Mouse (Mus musculus) stomach, embryonic 15.5 days (tissue): ENCODE measurements around the gene Kif3b. TPM values are rescaled to one million over a fixed set of nuclear protein-coding genes. Genes with fewer than 3 reads are reported as not detected.
"Not testable (repeated sequence)": the region's sequence is repeated elsewhere in the genome, so short reads cannot be mapped to it uniquely, and the experiment has no call there.

Experiments used
- ATAC-seq: fragments of 200-750 bp; cut with Nextera tagmentation; 2 replicates; pipeline ENCODE4 v1.8.0; 2017; ENCODE audit warnings: low read depth, moderate number of reproducible peaks, moderate TSS enrichment; ENCODE audit not compliant: insufficient read depth, low FRiP score
- H3K27ac ChIP-seq: fragments of 300-500 bp; sonication (generic); 2 replicates; pipeline ENCODE4 v1.5.1; 2015; ENCODE audit warnings: mild to moderate bottlenecking, inconsistent platforms
- H3K27me3 ChIP-seq: fragments of 300-500 bp; sonication (generic); replicated peaks from 2 replicates; pipeline ENCODE4 v1.6.1; 2015; ENCODE audit warnings: inconsistent platforms
- H3K36me3 ChIP-seq: fragments of 300-500 bp; sonication (generic); 2 replicates; pipeline ENCODE4 v1.6.1; 2015; ENCODE audit warnings: inconsistent platforms
- H3K4me1 ChIP-seq: fragments of 300-500 bp; sonication (generic); 2 replicates; pipeline ENCODE4 v1.6.1; 2015; ENCODE audit warnings: inconsistent platforms
- H3K4me2 ChIP-seq: fragments of 300-500 bp; sonication (generic); 2 replicates; pipeline ENCODE4 v1.6.1; 2015; ENCODE audit warnings: mild to moderate bottlenecking, inconsistent platforms
- H3K4me3 ChIP-seq: fragments of 300-500 bp; sonication (generic); replicated peaks from 2 replicates; pipeline ENCODE4 v1.5.1; 2015; ENCODE audit warnings: inconsistent platforms
- H3K9ac ChIP-seq: fragments of 300-500 bp; sonication (generic); 2 replicates; pipeline ENCODE4 v1.6.1; 2015; ENCODE audit warnings: inconsistent platforms
- H3K9me3 ChIP-seq: fragments of 300-500 bp; sonication (generic); 2 replicates; pipeline ENCODE4 v1.6.1; 2016; ENCODE audit warnings: inconsistent platforms
- WGBS: fragments of 180-500 bp; shearing (Covaris S2); methylation state at CpG from one replicate; pipeline ENCODE4 v1.1.7; 2015; 5-methylcytosine and 5-hydroxymethylcytosine counted together
- polyA plus RNA-seq: library from polyadenylated mRNA; unstranded; fragments of >200 nt; fragmentation: Nextera tagmentation; extraction: Ambion mirVana; gene quantifications from 2 replicates; pipeline ENCODE4 v1.2.1, GENCODE M21; 2015

Kif3b gene
- polyA plus RNA-seq, 1 experiment from 2014 or later = 6.3 TPM

DNA sequence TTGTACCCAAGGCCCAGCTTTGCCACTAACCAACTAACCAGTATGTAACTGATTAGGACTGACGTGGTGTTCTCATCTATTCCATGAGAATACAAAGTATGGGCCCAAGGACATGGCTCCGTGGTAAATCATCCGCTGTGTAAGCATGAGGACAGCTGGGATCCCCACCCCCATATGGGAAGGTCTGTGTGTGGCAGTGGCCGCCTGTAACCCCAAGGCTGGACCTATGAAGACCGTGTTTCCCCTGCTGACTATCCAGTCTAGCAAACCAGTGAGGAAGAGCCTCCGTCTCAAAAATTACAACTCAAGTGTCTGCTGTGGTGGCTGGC lies 16.3 kb upstream of the Kif3b start:
- WGBS = 66% methylated on average over 6 of the region's 6 CpGs
- no peak overlapping the region for H3K4me2 ChIP-seq
- H3K27me3 ChIP-seq = no peaks in the 10 kb centered on the region
- H3K36me3 ChIP-seq = no peaks in the 10 kb centered on the region
- 0 out of 2 replicates have a peak, but pooled peaks cover 5% of the 10 kb centered on the region for H3K4me1 ChIP-seq
- H3K9me3 ChIP-seq = no peaks in the 10 kb centered on the region
- no peak overlapping the region; the same call in 1 of the 2 replicates for H3K27ac ChIP-seq
- ATAC-seq = peak; percentile 63
- H3K4me3 ChIP-seq = no peak overlapping the region
- no peak overlapping the region for H3K9ac ChIP-seq

DNA sequence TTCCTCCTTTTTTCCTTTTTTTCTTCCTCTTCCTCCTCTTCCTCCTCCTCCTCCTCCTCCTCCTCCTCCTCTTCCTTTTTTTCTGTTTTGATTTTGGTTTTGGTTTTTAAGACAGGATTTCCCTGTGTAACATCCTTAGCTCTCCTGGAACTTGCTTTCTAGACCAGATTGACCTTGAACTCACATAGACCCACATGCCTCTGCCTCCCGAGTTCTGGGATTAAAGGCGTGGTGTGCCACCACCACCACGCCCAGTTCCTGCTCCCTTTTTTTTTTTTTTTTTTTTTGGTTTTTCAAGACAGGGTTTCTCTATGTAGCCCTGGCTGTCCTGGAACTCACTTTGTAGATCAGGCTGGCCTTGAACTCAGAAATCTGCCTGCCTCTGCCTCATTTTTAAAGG lies 15.6 kb upstream of the Kif3b start:
- H3K27me3 ChIP-seq, H3K4me3 ChIP-seq, H3K36me3 ChIP-seq, H3K4me2 ChIP-seq, H3K9me3 ChIP-seq, H3K9ac ChIP-seq, H3K4me1 ChIP-seq, H3K27ac ChIP-seq, ATAC-seq: not testable (repeated sequence)
- 80% methylated on average over 3 of the region's 3 CpGs for WGBS

DNA sequence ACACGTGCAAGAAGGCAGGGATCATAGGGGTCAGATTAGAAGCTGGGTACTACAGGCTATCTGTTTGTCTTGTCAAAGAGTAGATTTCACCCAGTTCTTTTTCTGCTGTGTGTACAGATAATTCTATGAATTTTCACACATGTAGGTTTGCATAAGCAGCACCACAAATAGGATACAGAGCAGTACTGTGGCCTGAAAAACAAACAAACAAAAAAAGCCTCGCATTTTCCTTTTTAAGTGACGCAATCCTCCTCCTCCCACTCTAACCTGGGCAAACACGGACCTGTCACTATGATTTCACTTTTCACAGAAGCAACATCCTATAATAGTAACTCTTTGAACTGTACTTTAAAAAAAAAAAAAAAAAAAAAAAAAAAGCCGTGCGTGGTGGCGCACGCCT lies 14.8 kb upstream of the Kif3b start:
- Histone ChIP-seq H3K4me3 (no peak overlapping the region), H3K4me1 (0 out of 2 replicates have a peak, but pooled peaks cover 4% of the 10 kb centered on the region), H3K4me2 (no peak overlapping the region), H3K36me3 (no peaks in the 10 kb centered on the region), H3K27me3 (no peaks in the 10 kb centered on the region), H3K27ac (no peak overlapping the region), H3K9ac (no peak overlapping the region), H3K9me3 (no peaks in the 10 kb centered on the region)
- 89% methylated on average over 8 of the region's 8 CpGs for WGBS
- no peak for ATAC-seq

DNA sequence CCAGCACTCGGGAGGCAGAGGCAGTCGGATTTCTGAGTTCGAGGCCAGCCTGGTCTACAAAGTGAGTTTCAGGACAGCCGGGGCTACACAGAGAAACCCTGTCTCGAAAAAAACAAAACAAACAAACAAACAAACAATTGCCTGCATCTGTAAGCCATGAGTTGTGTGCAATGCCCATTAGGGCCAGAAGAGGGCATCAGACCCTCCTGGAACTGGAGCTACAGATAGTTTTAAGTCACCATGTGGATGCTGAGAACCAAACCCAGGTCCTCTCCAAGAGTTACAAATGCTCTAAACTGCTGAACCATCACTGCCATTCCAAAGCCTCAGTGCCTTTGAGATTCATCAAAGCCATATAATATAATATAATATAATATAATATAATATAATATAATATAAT lies 14.4 kb upstream of the Kif3b start:
- not testable (repeated sequence) for H3K27ac ChIP-seq, ATAC-seq, H3K9me3 ChIP-seq, H3K36me3 ChIP-seq, H3K4me2 ChIP-seq, H3K4me1 ChIP-seq, H3K9ac ChIP-seq, H3K27me3 ChIP-seq, H3K4me3 ChIP-seq
- 87% methylated on average over 5 of the region's 5 CpGs for WGBS

DNA sequence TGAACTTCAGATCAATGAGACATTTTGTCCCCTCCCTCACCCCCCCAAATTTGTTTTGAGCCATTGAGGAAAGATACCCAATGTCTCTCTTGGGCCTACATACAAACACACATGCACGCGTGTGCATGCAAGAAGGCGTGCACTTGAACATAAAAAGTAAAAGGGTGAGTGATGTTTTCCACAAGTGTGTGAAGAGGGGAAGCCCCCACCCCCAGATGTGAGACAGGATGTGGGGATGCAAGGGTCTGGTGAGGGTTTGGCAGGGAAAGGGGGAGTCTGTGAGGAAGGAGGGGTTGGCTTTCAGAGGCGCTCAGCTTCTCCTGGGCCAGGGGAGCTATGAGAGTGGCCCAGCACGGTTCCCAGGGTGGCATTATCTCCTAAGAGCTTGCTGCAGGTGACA lies 12.9 kb upstream of the Kif3b start:
- H3K9me3 ChIP-seq = no peaks in the 10 kb centered on the region
- no peaks in the 10 kb centered on the region for H3K36me3 ChIP-seq
- no peak for ATAC-seq
- H3K4me1 ChIP-seq = 0 out of 2 replicates have a peak, but pooled peaks cover 4% of the 10 kb centered on the region
- no peaks in the 10 kb centered on the region for H3K27me3 ChIP-seq
- H3K4me3 ChIP-seq = no peak overlapping the region
- H3K27ac ChIP-seq = no peak overlapping the region
- H3K9ac ChIP-seq = no peak overlapping the region
- 85% methylated on average over 5 of the region's 5 CpGs for WGBS
- no peak overlapping the region for H3K4me2 ChIP-seq

- no peak overlapping the region for H3K9ac ChIP-seq
- no peak for ATAC-seq
- H3K27me3 ChIP-seq = no peaks in the 10 kb centered on the region
- no peaks in the 10 kb centered on the region for H3K36me3 ChIP-seq
- no peaks in the 10 kb centered on the region for H3K4me1 ChIP-seq
- no peak overlapping the region for H3K27ac ChIP-seq
- WGBS = 86% methylated on average over 6 of the region's 6 CpGs
- H3K4me3 ChIP-seq = no peak overlapping the region
- H3K9me3 ChIP-seq = no peaks in the 10 kb centered on the region
- H3K4me2 ChIP-seq = no peak overlapping the region
These were observed 7.3 kb upstream of the Kif3b start for GRCm38 (mm10) chr2:153283919-153284318.

- Histone ChIP-seq H3K4me3 (no peak overlapping the region), H3K9me3 (no peaks in the 10 kb centered on the region), H3K27me3 (no peaks in the 10 kb centered on the region), H3K36me3 (no peaks in the 10 kb centered on the region), H3K27ac (no peak overlapping the region), H3K4me1 (peaks cover 3% of the 10 kb centered on the region; the same call in 1 of the 2 replicates), H3K4me2 (no peak overlapping the region), H3K9ac (no peak overlapping the region)
- no peak for ATAC-seq
- WGBS = 84% methylated on average over 4 of the region's 4 CpGs
These were observed 4.7 kb upstream of the Kif3b start for GRCm38 (mm10) chr2:153286524-153286923.

GRCm38 (mm10) chr2:153287835-153288234 lies 3.4 kb upstream of the Kif3b start:
- Histone ChIP-seq H3K4me3 (no peak overlapping the region), H3K27ac (no peak overlapping the region), H3K9me3 (no peaks in the 10 kb centered on the region), H3K9ac (no peak overlapping the region), H3K36me3 (no peaks in the 10 kb centered on the region), H3K27me3 (no peaks in the 10 kb centered on the region), H3K4me1 (peaks cover 8% of the 10 kb centered on the region), H3K4me2 (no peak overlapping the region)
- ATAC-seq = no peak
- 36% methylated on average over 6 of the region's 6 CpGs for WGBS

DNA sequence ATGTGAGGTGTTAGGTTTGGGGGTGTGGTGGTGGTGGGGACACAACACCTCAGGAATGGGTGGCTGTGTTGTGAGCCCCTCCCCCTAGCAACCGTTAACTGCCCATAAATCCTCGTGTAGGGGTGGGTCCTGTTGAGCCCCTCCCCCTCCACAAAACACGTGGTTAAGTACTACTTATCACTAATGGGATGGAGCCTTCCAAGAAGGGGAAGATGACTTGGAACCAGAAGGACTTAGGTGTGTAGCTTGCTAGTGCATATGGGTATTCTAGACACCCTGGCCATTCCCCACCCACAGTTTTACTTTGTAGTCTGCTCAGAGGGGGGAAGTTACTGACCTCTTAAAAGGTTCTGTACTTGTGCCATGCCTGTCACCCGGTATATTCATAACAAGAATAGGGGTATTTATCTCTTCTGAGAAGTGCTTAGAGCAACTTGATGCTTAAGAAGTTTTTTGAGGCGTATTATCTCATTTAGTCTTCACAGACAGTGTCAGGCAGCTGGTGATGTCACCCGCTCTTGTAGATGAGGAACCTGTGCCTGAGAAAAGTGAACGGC lies 1.2 kb downstream of the Kif3b start:
- H3K4me2 ChIP-seq = peak overlapping the region; percentile 78
- H3K36me3 ChIP-seq = no peaks in the 10 kb centered on the region
- peak overlapping the region; percentile 86 for H3K4me3 ChIP-seq
- peak; percentile 28 for ATAC-seq
- WGBS = 42% methylated on average over 7 of the region's 7 CpGs
- H3K27me3 ChIP-seq = no peaks in the 10 kb centered on the region
- H3K27ac ChIP-seq = no peak overlapping the region
- peaks cover 8% of the 10 kb centered on the region for H3K4me1 ChIP-seq
- H3K9ac ChIP-seq = no peak overlapping the region
- no peaks in the 10 kb centered on the region for H3K9me3 ChIP-seq

GRCm38 (mm10) chr2:153295196-153295595 lies 4.0 kb downstream of the Kif3b start:
- Histone ChIP-seq H3K4me1 (peaks cover 8% of the 10 kb centered on the region), H3K9ac (no peak overlapping the region), H3K4me3 (no peak overlapping the region), H3K9me3 (no peaks in the 10 kb centered on the region), H3K27me3 (no peaks in the 10 kb centered on the region), H3K27ac (no peak overlapping the region), H3K4me2 (no peak overlapping the region), H3K36me3 (no peaks in the 10 kb centered on the region)
- 89% methylated on average over 4 of the region's 4 CpGs for WGBS
- no peak for ATAC-seq

DNA sequence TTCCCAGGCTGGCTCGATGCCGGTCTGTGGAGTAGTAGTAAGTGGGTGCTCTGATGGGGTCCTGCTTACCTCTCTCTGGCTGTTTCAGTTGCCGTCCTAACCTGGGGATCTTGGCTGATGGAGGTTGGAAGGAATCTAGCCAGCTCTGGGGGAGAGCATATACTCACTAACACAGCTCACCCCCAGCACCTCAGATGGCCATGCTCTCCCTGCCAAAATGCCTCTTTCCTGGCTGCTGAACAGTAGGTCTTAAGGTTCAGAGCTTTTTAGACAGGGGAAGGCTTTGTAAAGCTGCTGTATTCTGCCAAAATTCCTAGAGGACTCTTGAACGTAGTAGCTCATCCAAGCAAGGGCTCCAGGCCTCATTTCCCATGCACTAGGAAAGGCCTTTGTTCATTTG lies 6.6 kb downstream of the Kif3b start:
- WGBS = 79% methylated on average over 4 of the region's 4 CpGs
- no peak for ATAC-seq
- H3K27me3 ChIP-seq = no peaks in the 10 kb centered on the region
- H3K27ac ChIP-seq = no peak overlapping the region
- H3K36me3 ChIP-seq = no peaks in the 10 kb centered on the region
- H3K4me1 ChIP-seq = no peaks in the 10 kb centered on the region; the same call in 1 of the 2 replicates
- no peak overlapping the region for H3K4me2 ChIP-seq
- no peak overlapping the region for H3K9ac ChIP-seq
- H3K9me3 ChIP-seq = no peaks in the 10 kb centered on the region
- H3K4me3 ChIP-seq = no peak overlapping the region

- H3K4me2 ChIP-seq = no peak overlapping the region
- H3K4me1 ChIP-seq = no peaks in the 10 kb centered on the region; the same call in 1 of the 2 replicates
- no peaks in the 10 kb centered on the region for H3K27me3 ChIP-seq
- no peak overlapping the region for H3K27ac ChIP-seq
- H3K4me3 ChIP-seq = no peak overlapping the region
- H3K9ac ChIP-seq = no peak overlapping the region
- ATAC-seq = no peak
- 46% methylated on average over 4 of the region's 4 CpGs for WGBS
- no peaks in the 10 kb centered on the region for H3K36me3 ChIP-seq
- H3K9me3 ChIP-seq = no peaks in the 10 kb centered on the region
These were observed 7.2 kb downstream of the Kif3b start for GRCm38 (mm10) chr2:153298460-153298859.

- H3K27me3 ChIP-seq = no peaks in the 10 kb centered on the region
- H3K4me1 ChIP-seq = no peaks in the 10 kb centered on the region; the same call in 1 of the 2 replicates
- H3K36me3 ChIP-seq = no peaks in the 10 kb centered on the region
- H3K27ac ChIP-seq = no peak overlapping the region
- WGBS = 52% methylated on average over 4 of the region's 4 CpGs
- H3K9ac ChIP-seq = no peak overlapping the region
- no peaks in the 10 kb centered on the region for H3K9me3 ChIP-seq
- ATAC-seq = no peak; the same call in 1 of the 2 replicates
- no peak overlapping the region for H3K4me3 ChIP-seq
- no peak overlapping the region for H3K4me2 ChIP-seq
These were observed 7.7 kb downstream of the Kif3b start for GRCm38 (mm10) chr2:153298863-153299262.
